Mouse (Mus musculus): ENCODE data around the gene Slc9c1.

DNA sequence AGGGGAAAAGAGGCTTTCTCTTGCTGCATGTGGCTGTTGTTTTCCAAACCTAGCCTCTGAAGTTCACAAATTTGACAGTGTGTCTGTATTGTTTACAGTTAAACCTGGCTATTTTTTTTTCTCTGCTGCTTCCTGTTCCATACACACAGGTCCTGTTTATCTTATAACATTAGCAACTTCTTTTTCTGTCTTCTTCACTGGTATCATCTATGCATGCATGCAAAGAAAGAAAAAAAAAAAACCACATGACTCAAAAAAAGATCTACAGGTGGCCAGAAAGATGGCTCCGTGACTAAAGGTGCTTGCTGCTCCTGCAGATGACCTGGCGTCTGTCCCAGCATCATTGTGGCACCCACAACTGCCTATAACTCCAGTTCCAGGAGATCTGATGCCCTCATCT lies 90.2 kb downstream of the Slc9c1 start:
- TF ChIP-seq GATA1 (IDR thresholded peaks at IDR 0.05; ENCODE audit: borderline replicate concordance, low read length) (no peak), FLI1 (IDR thresholded peaks at IDR 0.05; ENCODE audit: low read length) (no peak)
